Mouse (Mus musculus): ENCODE measurements around the gene Rap2a.

Rap2a gene

DNA sequence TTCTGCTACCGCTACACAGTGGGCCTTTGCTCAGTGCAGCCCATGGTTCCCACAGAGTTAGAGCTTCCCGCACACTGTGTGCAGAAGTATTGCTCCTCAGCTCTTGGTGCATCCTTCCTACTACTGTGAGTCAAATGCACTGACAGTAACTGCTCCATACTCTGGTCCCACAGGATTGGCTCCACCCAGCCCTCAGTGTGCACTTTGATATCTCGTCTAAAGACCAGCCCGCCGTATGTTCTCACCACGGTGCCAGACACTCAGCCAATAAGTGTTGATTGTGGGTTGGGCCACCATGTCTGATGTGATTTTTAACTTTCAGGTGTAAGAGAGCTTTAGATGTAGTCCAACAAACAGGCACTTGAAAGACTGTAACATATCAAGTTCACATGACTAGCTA lies 21.4 kb downstream of the Rap2a start:
- DNase-seq (ENCODE audit: low read depth, low spot score), result no peak

DNA sequence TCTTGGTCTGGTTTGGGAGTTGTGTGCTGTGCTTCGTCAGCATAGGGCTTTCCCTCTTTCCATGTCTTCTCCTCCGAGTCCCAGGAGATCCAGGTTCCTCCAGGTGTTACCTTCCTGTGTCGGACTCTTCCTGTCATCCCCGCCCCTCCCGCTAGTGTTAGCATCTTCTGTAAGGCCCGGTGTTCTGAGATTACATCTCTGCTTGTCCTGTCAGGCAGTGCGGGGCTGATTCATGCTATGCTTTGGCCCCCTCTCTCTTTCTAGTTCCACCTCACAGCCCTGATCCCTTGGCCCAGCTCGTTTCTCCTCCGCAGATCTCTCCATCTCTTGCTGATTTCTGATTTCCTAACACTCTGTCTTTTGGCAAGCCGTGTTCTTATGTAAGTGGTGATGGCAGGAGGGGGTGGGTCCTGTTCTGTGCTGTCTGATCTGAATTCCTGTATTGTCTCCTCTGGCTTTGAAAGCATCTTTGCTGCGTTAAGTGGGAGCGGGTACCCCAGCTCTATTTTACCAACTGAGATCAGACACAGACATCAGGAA lies 21.8 kb downstream of the Rap2a start:
- no peak for DNase-seq (ENCODE audit: low read depth, low spot score)

DNA sequence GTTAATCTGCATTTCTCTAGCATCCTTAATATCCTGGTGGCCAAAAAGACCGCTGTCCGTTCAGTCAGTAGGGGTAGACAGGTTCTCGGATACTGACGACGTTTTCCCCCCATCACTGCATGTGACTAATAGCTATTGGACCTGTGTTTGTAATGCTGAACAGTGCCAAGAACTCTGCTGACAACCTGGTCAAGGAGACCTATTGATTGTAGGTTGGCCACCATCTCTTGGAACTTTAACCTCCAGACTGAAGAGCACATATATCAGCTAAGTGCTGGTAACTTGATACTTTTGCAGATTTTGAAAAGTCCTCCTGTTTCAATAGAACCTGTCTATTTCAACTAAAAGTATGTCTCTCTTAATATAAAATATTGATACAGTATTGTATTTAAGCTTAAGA lies 22.5 kb downstream of the Rap2a start:
- no peak for DNase-seq (ENCODE audit: low read depth, low spot score)

DNA sequence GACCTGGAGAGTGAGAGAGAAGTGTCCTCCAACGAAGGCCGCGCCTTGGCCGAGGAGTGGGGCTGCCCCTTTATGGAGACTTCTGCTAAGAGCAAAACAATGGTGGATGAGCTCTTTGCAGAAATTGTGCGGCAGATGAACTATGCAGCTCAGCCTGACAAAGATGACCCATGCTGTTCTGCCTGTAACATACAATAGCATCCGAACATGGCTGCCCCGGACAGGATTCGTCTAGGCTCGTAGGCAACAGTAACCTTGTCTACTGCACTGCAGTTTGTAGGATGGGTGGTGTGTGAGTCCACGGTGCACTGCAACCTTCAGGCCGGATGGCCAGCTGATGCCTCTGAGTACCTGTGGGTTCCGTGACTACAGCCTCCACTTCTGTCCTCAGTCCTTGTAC lies 25.4 kb downstream of the Rap2a start:
- DNase-seq (ENCODE audit: low read depth, low spot score), result no peak

DNA sequence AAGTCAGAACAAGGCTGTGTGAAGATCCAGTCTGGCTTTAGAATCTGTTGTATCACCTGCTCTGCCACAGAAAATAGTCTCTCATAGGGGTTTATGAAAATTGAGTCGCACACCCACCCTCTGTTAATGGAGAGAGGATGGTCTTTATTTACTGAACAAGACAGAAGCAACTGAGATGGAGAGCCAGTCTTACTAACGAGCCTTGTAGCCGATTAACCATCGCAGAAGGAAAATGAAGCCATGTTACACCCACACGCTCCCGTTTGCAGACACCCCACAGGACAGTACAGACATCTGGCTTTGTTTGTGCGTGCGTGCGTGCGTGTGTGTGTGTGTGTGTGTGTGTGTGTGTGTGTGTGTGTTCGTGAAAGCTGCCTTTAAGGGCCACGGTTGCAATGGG lies 26.2 kb downstream of the Rap2a start:
- DNase-seq (ENCODE audit: low read depth, low spot score), result no peak

DNA sequence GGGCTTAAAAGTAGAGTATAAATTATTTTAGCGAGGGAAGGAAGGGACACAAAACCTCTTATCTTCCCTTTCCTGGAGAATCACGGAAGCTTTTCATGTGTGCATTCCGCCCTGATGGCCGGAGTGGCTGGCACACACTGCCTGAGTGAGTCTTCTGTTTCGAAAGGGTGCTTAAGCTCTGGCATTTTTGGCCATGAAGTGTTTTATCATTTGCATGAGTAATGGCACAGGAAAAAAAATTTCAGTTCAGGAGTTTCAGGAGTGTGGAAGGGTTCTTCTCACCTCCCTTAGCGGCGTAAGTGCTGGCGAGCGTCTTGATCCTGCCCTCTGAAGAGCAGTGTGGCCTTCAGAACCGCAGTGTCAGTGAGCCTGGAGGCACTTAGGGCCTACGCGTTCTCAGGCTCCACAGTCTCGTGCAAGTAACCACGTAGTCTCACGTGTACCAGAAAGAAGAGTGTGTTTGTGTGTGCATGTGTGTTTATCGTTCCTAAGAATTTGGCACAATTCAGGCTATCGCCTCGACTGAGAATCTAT lies 26.8 kb downstream of the Rap2a start:
- DNase-seq (ENCODE audit: low read depth, low spot score), result no peak

DNA sequence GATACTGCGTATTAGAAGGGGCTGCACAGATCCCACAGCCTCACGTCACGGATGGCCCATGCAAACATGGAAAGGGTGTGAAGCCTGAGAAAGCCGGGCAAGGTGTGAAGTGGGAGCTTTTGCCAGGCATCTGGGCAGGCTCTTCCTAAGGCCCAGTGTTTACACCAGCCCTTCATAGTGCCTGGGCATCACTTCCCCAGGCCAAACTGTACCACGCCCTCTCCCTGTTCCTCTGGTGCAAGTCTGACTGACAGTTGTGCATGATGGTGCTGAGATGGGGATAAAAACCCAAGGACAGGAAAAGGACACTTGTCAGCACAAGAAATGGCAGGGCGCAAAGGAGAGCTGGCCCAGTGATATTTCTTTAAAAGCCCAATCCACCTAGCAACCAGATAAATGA lies 27.7 kb downstream of the Rap2a start:
- no peak for DNase-seq (ENCODE audit: low read depth, low spot score)

DNA sequence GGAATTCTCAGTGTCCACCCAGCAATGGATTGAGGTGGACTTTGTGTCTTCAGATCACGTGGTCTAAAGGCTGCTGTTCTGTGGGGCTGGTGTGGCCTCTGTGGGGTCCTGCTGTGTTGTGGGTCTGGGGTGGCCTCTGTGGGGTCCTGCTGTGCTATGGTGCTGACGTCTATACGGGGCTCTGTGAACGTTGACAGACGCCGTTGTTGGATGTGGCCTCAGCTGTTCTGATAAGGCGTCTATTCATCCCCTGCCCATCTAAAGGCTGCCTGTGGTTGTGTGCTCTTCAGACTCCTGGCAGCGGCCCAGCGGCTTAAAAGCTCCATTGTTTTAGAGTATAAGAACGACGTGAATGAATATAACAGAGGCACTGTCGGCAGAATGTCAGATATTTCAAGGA lies 29.3 kb downstream of the Rap2a start:
- no peak for DNase-seq (ENCODE audit: low read depth, low spot score)

DNA sequence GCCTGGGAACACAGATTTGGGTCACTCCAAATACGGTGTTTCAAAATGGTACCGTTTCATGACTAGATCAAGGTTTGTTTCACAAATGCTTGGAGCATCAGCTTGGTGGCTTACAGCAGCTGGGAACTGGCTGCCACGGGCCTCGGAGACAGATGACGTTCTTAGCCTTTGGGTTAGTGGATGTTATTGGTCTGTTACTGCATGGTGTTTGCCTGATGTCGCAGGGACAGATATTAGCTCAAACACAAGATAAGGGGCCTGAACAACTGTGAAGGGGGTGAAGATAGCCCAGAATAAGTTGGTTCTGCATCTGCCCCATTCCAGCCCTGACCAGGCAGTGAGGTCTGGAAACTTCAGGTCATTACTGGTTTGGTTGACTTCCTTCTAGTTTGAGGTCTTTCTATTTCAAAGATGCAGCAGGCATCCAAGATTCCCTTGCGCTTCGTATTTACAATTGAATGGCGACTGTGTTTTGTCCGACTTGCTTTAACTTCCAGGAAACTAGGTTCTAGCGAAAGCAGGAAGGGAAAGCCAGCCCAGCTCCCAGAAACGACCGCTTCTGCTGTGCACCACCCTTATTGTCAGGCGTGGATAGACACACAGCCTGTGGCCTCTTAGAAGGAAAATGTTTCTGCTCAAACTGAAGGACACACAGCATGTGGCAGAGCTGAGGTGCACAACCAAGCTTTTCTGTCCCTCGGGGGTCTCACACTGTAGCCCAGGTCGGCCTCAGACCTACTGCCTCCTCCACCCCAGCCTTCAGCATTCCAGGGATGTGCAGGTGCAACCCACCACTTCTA lies 30.5 kb downstream of the Rap2a start:
- no peak for DNase-seq (ENCODE audit: low read depth, low spot score)

DNA sequence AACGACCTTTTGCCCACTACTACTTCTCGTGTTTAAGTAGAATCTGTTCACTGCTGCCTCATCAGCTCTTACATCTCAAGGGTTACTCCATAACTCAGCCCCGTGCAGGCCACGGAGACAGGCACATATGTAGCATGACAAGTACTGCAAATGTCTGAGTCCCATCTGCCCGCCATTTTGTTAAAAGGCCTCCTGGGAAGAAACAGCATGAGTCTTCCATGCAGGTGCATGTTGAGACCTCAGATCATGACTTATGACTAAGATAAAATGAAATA lies 31.1 kb downstream of the Rap2a start:
- DNase-seq (ENCODE audit: low read depth, low spot score), result no peak

DNA sequence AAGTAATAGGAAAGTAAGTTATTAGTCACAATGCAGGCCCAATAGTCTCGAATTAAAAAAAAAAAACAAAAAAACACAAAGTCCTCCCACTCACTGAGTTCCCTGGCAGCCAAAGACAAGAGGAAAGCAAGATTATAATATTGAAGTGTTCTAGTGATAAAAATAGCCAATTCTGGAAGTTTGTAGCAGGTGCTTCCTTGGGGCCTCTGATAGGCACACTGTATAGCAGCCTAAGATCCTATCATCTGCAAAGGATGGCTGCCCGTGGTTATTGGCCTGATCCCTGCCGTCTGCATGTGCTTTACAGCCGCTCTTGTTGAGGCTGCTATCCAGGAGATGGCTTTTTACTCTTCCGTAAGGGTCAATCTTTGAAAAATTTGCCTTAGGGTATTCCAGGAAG lies 33.6 kb downstream of the Rap2a start:
- no peak for DNase-seq (ENCODE audit: low read depth, low spot score)

DNA sequence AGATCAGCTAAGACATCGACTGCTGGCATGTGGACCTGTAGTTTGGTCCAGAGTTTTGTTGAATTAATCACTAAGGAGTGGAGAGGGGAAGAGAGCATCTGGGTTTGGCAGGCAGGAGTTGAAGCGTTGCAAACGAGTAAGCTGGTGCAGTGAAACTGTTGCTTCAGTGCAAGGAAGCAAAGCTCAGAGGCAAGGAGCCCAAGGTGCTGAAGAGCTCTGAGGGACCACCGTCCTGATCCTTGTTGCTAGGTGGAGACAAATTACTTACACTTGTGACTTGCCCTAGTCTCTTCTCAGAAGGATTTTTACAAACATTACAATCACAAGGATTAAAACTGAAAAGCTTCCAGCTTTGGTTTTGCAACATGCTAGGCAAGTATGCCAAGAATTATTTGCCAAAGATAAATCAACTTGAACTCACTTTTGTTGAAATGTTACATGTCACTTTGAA lies 36.6 kb downstream of the Rap2a start:
- no peak for DNase-seq (ENCODE audit: low read depth, low spot score)

DNA sequence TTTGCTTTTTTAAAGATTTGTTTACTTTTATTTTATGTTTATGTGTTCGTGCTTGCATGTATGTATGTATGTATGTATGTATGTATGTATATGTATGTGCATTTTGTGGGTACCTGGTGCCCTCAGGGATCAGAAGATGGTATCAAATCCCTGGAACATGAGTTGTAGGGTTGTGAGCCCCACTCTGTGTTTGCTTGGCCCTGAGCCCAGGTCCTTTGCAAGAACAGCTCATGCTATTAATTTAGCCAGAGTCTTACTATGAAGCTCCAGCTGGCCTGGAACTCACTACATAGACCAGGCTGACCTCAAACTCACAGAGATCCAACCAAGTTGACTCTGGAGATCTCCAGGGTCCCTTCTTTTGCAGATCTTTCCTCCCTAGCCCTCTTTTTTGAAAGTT lies 37.1 kb downstream of the Rap2a start:
- no peak for DNase-seq (ENCODE audit: low read depth, low spot score)

DNA sequence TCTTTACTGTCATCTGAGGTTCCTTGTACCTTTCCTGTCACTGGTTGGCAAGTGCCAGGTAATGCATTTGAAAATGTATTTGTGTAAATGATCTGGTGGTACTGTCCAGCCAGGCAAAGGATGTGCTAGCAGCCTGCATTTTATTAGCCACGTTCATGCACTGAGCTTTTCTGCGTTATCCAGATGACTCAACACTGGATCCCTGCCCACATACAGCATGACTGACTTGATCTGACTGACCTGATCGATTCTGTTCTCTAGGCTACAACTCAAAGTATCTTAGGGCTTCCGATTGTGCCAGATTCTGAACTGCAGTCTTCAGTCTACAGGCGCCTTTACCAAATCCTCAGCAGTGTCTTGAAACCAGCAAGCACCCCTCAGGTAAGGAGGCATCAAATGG lies 40.5 kb downstream of the Rap2a start:
- DNase-seq (ENCODE audit: low read depth, low spot score), result no peak

DNA sequence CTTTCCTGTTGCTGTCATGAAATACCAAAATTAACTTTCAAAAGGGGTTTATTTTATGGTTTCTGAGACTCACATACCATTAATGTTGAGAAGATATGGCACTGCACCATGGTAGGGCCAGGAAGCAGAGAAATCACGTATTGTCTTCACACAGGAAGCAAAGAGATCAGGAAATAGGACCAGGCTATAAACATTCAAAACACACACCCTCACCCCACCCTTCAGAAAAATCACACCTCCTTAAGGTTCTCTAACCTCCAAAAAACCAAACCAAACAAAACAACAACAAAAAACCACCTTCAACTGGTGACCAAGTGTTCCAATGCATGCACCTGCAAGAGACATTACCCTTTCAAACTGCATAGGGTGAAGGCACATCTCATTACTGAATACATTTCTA lies 41.7 kb downstream of the Rap2a start:
- DNase-seq (ENCODE audit: low read depth, low spot score), result no peak

DNA sequence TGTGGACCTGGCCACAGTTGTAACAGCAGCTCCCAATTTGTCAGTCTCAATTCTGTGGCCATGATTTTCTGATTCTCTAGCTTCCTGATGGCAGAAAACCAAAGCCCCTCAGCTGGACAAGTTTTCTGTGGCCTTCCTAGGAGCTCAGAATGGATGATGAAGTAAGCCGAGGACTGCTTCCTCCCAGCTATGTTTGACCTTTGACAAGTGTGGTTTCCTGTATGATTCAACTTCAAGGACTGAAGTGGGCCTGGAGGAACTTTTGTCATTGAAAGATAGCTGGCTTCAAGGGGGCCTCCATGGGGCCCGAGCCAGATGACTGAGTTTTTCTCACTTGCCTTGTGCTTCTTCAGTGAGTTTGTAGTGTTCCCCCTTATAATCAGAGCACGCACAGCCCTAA lies 42.6 kb downstream of the Rap2a start:
- no peak for DNase-seq (ENCODE audit: low read depth, low spot score)

DNA sequence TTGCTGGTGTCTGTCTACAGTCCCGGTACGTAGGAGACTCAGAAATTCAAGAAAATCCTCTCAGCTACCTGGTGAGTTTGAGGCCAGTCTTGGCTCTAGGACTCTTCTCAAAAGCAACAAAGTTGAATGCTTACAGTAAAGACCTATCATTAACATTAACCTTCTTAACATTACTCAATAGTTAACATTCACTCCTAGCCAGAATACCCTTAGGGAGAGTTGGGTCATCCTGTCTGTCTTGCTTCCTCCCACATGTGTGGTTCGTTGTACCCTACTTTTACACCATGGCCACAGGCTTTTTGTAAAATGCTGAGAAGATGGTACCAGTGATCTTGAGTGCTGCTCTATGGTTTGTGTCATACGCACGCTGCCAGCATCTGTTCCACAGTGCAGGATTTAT lies 45.1 kb downstream of the Rap2a start:
- DNase-seq (ENCODE audit: low read depth, low spot score), result no peak

DNA sequence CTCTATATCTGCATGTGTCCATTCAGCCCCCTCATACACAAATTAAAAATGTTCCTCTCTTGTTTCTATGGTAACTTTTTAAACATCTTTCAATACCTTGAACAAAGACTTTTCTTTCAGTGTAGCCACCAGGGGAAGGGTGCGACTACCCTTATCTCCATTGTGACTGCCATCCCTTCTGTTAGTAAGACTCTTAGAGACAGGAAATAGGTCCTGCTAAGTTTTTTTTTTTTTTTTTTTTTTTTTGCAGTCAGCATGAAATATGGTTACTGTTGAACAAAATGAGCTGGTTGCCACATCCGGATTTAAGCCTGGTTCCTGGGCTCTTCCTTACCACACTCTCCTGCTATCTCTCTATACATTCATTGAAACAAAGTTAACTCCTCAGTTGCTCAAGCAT lies 47.4 kb downstream of the Rap2a start:
- DNase-seq (ENCODE audit: low read depth, low spot score), result no peak

DNA sequence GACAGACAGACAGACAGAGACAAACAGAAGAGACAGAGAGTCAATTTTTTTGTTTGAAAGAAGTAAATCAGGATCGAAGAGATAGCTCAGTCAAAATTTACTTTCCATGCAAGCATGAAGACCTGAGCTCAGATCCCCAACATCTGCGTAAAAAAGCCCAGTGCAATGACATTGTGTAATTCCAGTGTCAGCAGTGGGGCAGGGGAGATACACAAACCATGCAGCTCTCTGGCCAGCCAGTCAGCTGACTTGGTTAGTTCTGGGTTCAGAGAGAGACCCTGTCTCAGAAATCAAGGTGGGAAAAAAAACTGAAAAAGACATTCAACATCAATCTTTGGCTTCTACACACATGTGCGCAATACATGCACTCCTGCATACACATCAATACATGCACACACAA lies 55.1 kb downstream of the Rap2a start:
- DNase-seq (ENCODE audit: low read depth, low spot score), result no peak

DNA sequence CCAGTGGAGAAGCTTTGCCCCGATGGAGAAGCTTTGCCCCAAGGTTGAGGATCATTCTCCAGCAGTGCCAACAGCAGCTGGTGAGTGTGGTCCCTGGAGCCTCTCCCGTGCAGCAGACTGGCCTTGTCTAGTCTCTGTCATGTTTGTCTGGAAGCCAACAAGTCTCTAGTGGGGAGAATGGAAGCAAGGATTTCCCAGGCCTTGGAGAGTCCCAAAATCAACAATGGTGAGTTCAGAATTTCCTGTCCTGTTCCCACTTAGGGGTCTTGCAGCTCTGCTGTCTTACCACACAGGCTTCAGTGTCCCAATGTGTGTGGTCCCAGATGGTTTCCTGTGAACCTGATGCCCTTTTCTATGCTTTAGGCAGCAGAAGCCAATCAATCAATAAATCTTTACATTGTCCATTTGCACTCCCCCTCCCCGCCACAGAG lies 56.6 kb downstream of the Rap2a start:
- DNase-seq (ENCODE audit: low read depth, low spot score), result no peak

DNA sequence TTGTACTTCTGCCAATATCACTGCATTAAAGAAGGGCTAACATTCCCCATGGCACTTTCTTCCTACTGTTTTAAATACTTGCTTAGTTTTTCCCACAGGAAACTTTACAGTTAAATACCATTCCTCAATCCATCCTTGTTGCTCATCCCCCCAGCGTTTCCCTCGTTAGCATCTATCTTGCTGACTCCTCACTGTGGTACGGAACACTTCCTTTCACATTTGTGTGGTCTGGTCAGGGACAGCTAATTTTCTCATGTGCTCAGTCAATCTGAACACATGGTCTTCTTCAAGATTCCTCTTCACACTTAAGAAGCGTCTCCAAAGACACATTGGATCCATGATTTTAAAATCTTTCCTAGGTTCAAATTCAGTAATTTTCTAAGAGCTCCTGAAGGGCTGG lies 57.2 kb downstream of the Rap2a start:
- no peak for DNase-seq (ENCODE audit: low read depth, low spot score)

DNA sequence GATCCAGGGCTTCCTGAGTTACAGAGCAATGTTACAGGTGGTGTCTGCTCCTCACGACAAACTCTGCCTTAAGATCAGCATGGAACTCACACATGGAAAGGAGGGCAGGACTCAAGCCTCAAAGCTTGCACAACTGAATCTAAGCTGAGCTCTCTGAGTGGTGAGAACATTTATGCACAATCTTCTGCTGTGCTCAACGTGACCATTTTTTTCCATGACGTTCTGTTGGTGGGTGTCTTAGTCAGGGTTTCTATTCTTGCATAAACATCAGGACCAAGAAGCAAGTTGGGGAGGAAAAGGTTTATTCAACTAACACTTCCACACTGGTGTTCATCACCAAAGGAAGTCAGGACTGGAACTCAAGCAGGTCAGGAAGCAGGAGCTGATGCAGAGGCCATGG lies 57.7 kb downstream of the Rap2a start:
- DNase-seq (ENCODE audit: low read depth, low spot score), result no peak

DNA sequence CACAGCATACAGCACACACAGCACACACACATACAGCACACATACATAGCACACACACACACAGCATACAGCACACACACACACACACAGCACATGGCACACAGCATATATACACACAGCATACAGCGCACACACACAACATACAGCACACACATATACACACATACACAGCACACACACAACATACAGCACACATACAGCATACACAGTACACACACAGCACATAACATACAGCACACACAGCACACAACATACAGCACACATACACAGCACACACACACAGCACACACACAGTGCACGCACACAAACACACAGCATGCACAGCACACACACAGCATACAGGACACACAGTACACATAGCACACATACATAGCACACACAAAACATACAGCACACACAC lies 60.9 kb downstream of the Rap2a start:
- no peak for DNase-seq (ENCODE audit: low read depth, low spot score)

DNA sequence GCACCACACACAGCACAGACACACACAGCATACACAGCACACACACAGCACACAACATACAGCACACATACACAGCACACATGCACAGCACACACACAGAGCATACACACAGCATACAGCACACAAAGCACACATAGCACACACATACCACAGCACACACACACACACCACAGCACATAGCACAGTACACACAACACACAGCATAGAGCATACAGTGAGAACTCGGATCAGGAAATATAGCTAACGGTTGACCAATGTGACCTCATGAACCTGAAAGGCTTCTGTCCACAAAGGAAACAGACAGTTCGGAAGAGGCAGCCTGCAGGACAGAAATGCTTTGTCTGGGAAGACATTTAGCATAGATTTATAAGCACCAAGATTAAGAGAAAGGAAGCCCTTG lies 61.4 kb downstream of the Rap2a start:
- DNase-seq (ENCODE audit: low read depth, low spot score), result no peak

Measured in c-Kit-negative CD71-positive TER-119-positive erythroid progenitor cells, embryonic 14.5 days (primary cell).